Mouse (Mus musculus) intestine, embryonic 15.5 days (tissue): ENCODE results near the gene Pcsk5. TPM values are rescaled to one million over a fixed set of nuclear protein-coding genes. Genes with fewer than 3 reads are reported as not detected.

Experiments used
- ATAC-seq: fragments of 200-750 bp; cut with Nextera tagmentation; 2 replicates; pipeline ENCODE4 v1.8.0; 2017; ENCODE audit warnings: moderate TSS enrichment, moderate library complexity
- H3K27ac ChIP-seq: fragments of 300-500 bp; sonication (generic); 2 replicates; pipeline ENCODE4 v1.5.1; 2015; ENCODE audit warnings: mild to moderate bottlenecking, inconsistent platforms
- H3K27me3 ChIP-seq: fragments of 300-500 bp; sonication (generic); replicated peaks from 2 replicates; pipeline ENCODE4 v1.6.1; 2015; ENCODE audit warnings: inconsistent platforms
- H3K36me3 ChIP-seq: fragments of 300-500 bp; sonication (generic); 2 replicates; pipeline ENCODE4 v1.6.1; 2015; ENCODE audit warnings: inconsistent platforms
- H3K4me1 ChIP-seq: fragments of 300-500 bp; sonication (generic); replicated peaks from 2 replicates; pipeline ENCODE4 v1.6.1; 2015; ENCODE audit warnings: inconsistent platforms
- H3K4me2 ChIP-seq: fragments of 300-500 bp; sonication (generic); replicated peaks from 2 replicates; pipeline ENCODE4 v1.6.1; 2015; ENCODE audit warnings: mild to moderate bottlenecking, inconsistent platforms
- H3K4me3 ChIP-seq: fragments of 300-500 bp; sonication (generic); replicated peaks from 2 replicates; pipeline ENCODE4 v1.5.1; 2015; ENCODE audit warnings: inconsistent platforms
- H3K9ac ChIP-seq: fragments of 300-500 bp; sonication (generic); 2 replicates; pipeline ENCODE4 v1.6.1; 2015; ENCODE audit warnings: inconsistent platforms
- H3K9me3 ChIP-seq: fragments of 300-500 bp; sonication (generic); 2 replicates; pipeline ENCODE4 v1.6.1; 2016; ENCODE audit warnings: inconsistent platforms
- WGBS: fragments of 180-500 bp; shearing (Covaris S2); methylation state at CpG from one replicate; pipeline ENCODE4 v1.1.7; 2015; 5-methylcytosine and 5-hydroxymethylcytosine counted together
- polyA plus RNA-seq: library from polyadenylated mRNA; unstranded; fragments of >200 nt; fragmentation: Nextera tagmentation; extraction: Ambion mirVana; gene quantifications from 2 replicates; pipeline ENCODE4 v1.2.1, GENCODE M21; 2015

The Pcsk5 gene
- polyA plus RNA-seq, 1 experiment from 2014 or later = 29.8 TPM

GRCm38 (mm10) chr19:17428561-17428914 is 408.9 kb downstream of the Pcsk5 start:
- H3K27ac ChIP-seq = no peak overlapping the region
- H3K36me3 ChIP-seq = peaks cover 2% of the 10 kb centered on the region; the same call in 1 of the 2 replicates
- 75% methylated on average over 2 of the region's 2 CpGs for WGBS
- H3K4me2 ChIP-seq = no peak overlapping the region
- 0 out of 2 replicates have a peak, but pooled peaks cover 5% of the 10 kb centered on the region for H3K4me1 ChIP-seq
- no peaks in the 10 kb centered on the region for H3K27me3 ChIP-seq
- no peak overlapping the region for H3K4me3 ChIP-seq
- ATAC-seq = 0 out of 2 replicates have a peak, but pooled peaks have one; percentile 13
- H3K9me3 ChIP-seq = no peaks in the 10 kb centered on the region
- no peak overlapping the region for H3K9ac ChIP-seq

DNA sequence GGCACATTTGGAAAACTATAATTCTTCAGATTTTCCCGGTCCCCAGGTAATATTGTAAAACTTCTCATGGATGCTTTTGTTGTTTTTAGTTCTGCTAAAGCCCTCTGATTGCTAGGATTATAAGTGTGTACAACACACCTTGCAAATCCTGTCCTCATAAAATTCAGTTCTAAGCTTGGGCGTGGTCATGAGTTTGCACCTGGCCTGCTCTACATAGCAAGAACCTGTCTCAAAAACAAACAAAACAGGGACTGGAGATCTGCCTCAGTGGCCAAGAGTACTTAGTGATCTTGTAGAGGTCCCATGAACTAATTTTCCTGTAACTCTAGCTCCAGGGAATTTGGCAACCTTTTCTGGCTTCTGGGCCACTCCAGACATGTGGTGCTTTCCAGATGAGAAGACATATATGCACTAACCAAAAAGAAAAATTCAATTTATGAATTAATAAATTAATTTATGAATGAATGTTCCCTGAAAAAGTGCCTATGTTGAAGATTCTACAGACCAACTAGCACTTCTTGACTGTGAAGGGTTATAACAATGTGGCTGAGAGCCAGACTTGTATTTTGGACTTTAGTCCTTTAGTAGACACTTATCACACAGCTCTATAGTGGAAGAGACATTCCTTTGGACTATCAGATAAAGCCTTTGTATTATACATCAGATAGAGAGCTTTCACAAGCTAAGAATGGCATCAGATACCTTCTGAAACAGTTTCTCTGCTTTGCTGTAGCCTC is 409.4 kb downstream of the Pcsk5 start:
- ATAC-seq = peak; percentile 88
- Histone ChIP-seq H3K9ac (no peak overlapping the region), H3K4me3 (no peak overlapping the region), H3K27ac (no peak overlapping the region), H3K36me3 (no peaks in the 10 kb centered on the region), H3K4me1 (0 out of 2 replicates have a peak, but pooled peaks cover 5% of the 10 kb centered on the region), H3K27me3 (no peaks in the 10 kb centered on the region), H3K4me2 (no peak overlapping the region), H3K9me3 (no peaks in the 10 kb centered on the region)
- 81% methylated on average over 2 of the region's 2 CpGs for WGBS

- 52% methylated on average over 3 of the region's 3 CpGs for WGBS
- Histone ChIP-seq H3K9me3 (no peaks in the 10 kb centered on the region), H3K36me3 (no peaks in the 10 kb centered on the region), H3K4me3 (no peak overlapping the region), H3K4me1 (0 out of 2 replicates have a peak, but pooled peaks cover 5% of the 10 kb centered on the region), H3K27me3 (no peaks in the 10 kb centered on the region), H3K9ac (no peak overlapping the region), H3K4me2 (no peak overlapping the region), H3K27ac (no peak overlapping the region)
- ATAC-seq = no peak
Observed at GRCm38 (mm10) chr19:17423306-17423705, 414.1 kb downstream of the Pcsk5 start.

- H3K4me1 ChIP-seq = no peaks in the 10 kb centered on the region
- H3K4me3 ChIP-seq = no peak overlapping the region
- 67% methylated on average over 1 of the region's 1 CpGs for WGBS
- ATAC-seq = no peak
- no peaks in the 10 kb centered on the region for H3K9me3 ChIP-seq
- no peaks in the 10 kb centered on the region for H3K27me3 ChIP-seq
- no peaks in the 10 kb centered on the region for H3K36me3 ChIP-seq
- H3K9ac ChIP-seq = no peak overlapping the region
- H3K27ac ChIP-seq = no peak overlapping the region
- no peak overlapping the region for H3K4me2 ChIP-seq
Observed at GRCm38 (mm10) chr19:17417855-17418254, 419.6 kb downstream of the Pcsk5 start.

GRCm38 (mm10) chr19:17412915-17413459 is 424.4 kb downstream of the Pcsk5 start:
- Histone ChIP-seq H3K4me2 (no peak overlapping the region), H3K27me3 (no peaks in the 10 kb centered on the region), H3K27ac (no peak overlapping the region), H3K36me3 (no peaks in the 10 kb centered on the region), H3K4me3 (no peak overlapping the region), H3K9ac (no peak overlapping the region), H3K4me1 (no peaks in the 10 kb centered on the region), H3K9me3 (no peaks in the 10 kb centered on the region)
- no peak for ATAC-seq
- 48% methylated on average over 4 of the region's 4 CpGs for WGBS

DNA sequence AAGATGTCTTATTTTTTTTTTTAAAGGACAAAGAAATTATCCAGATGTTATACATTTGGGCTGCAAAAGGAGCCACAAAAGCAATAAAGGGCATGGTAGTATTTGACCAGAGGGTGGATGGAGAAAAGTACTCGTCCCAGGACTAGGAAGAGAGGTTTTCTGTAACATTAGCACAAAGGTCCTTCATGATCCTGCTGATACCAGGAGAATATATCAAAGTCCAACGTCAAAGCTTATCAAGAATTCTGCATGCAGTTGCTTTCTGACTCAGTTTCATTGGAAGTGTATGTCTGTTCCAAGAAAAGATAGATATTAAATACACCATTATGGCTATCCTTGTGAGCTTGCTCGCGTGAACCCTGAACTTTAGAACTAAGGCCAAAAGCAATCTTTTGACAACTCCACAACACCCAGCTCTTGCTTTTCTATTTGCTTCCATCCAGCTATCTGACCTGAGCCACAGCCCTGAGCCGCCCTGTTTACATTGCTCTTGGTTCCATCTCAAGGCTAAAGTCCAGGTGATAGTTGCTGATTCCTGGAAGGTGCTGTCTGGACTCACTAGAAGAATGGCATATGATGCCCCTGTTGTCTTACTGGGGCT is 426.9 kb downstream of the Pcsk5 start:
- 0 out of 2 replicates have a peak overlapping the region, but pooled peaks have one; percentile 3 for H3K4me2 ChIP-seq
- no peaks in the 10 kb centered on the region for H3K9me3 ChIP-seq
- H3K27me3 ChIP-seq = no peaks in the 10 kb centered on the region
- H3K4me3 ChIP-seq = no peak overlapping the region
- no peak overlapping the region for H3K9ac ChIP-seq
- H3K27ac ChIP-seq = peak overlapping the region; percentile 66; the same call in 1 of the 2 replicates
- no peaks in the 10 kb centered on the region for H3K36me3 ChIP-seq
- no peaks in the 10 kb centered on the region for H3K4me1 ChIP-seq
- 54% methylated on average over 5 of the region's 5 CpGs for WGBS
- ATAC-seq = peak; percentile 95

DNA sequence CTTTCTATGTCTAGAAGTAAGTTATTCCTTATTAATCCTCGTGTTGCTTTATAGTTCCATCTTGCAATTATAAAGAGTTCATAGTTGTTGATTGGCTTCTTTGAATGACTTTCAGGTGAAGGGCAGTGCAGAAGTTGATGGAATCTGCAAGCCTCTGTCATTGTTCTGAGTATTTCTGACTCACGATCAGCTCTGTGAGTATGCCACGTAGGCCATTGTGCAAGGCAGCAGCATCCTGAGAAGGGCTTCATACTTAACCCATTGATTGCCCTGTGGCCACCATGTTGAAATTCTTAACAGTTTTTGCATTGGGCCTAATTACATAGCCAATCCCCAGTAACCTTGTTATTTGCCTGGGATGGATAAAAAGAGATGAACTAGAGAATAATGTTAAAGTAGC is 428.1 kb downstream of the Pcsk5 start:
- H3K4me2 ChIP-seq = no peak overlapping the region
- H3K36me3 ChIP-seq = no peaks in the 10 kb centered on the region
- no peak overlapping the region for H3K9ac ChIP-seq
- H3K27me3 ChIP-seq = no peaks in the 10 kb centered on the region
- H3K4me3 ChIP-seq = no peak overlapping the region
- H3K4me1 ChIP-seq = no peaks in the 10 kb centered on the region
- H3K9me3 ChIP-seq = no peaks in the 10 kb centered on the region
- no peak overlapping the region for H3K27ac ChIP-seq
- ATAC-seq = no peak
- 58% methylated on average over 3 of the region's 3 CpGs for WGBS

- H3K4me2 ChIP-seq = no peak overlapping the region
- no peaks in the 10 kb centered on the region for H3K36me3 ChIP-seq
- H3K27me3 ChIP-seq = no peaks in the 10 kb centered on the region
- H3K4me3 ChIP-seq = no peak overlapping the region
- ATAC-seq = no peak
- H3K27ac ChIP-seq = no peak overlapping the region
- H3K9ac ChIP-seq = no peak overlapping the region
- no peaks in the 10 kb centered on the region for H3K9me3 ChIP-seq
- no peaks in the 10 kb centered on the region for H3K4me1 ChIP-seq
Observed at GRCm38 (mm10) chr19:17408591-17408990, 428.8 kb downstream of the Pcsk5 start.

DNA sequence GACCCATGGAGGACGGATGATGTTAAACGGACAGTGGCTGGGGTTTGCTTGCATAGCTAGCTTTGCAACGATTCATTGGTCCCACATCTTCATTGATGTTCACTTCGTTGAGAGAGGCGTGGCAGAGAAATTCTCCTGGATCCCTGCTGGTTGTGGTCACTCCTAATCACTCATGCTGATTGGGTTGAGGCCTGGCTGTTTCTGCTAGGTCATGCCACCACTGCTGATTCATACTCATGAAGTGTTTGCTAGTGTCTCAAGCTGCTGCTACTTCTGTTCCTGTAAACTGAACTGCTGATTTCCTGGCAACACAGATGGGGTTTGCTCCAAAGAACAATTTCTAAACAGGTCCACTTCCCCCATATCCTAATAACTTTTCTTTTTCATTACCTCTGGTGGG is 430.6 kb downstream of the Pcsk5 start:
- ATAC-seq = no peak
- no peaks in the 10 kb centered on the region for H3K27me3 ChIP-seq
- H3K4me2 ChIP-seq = no peak overlapping the region
- H3K9me3 ChIP-seq = no peaks in the 10 kb centered on the region
- WGBS = 90% methylated on average over 5 of the region's 5 CpGs
- no peak overlapping the region for H3K4me3 ChIP-seq
- no peak overlapping the region for H3K27ac ChIP-seq
- no peak overlapping the region for H3K9ac ChIP-seq
- H3K4me1 ChIP-seq = no peaks in the 10 kb centered on the region
- no peaks in the 10 kb centered on the region for H3K36me3 ChIP-seq

GRCm38 (mm10) chr19:17403175-17403574 is 434.3 kb downstream of the Pcsk5 start:
- H3K36me3 ChIP-seq = 0 out of 2 replicates have a peak, but pooled peaks cover 7% of the 10 kb centered on the region
- H3K4me1 ChIP-seq = no peaks in the 10 kb centered on the region
- no peaks in the 10 kb centered on the region for H3K27me3 ChIP-seq
- H3K4me3 ChIP-seq = no peak overlapping the region
- WGBS = 93% methylated on average over 4 of the region's 4 CpGs
- no peak overlapping the region for H3K27ac ChIP-seq
- H3K4me2 ChIP-seq = no peak overlapping the region
- no peak overlapping the region for H3K9ac ChIP-seq
- ATAC-seq = 0 out of 2 replicates have a peak, but pooled peaks have one; percentile 31
- H3K9me3 ChIP-seq = no peaks in the 10 kb centered on the region

GRCm38 (mm10) chr19:17400571-17400970 is 436.9 kb downstream of the Pcsk5 start:
- Histone ChIP-seq H3K4me3 (no peak overlapping the region), H3K27ac (no peak overlapping the region), H3K4me2 (no peak overlapping the region), H3K36me3 (0 out of 2 replicates have a peak, but pooled peaks cover 7% of the 10 kb centered on the region), H3K27me3 (no peaks in the 10 kb centered on the region), H3K9me3 (no peaks in the 10 kb centered on the region), H3K4me1 (no peaks in the 10 kb centered on the region), H3K9ac (no peak overlapping the region)
- no peak for ATAC-seq
- 78% methylated on average over 4 of the region's 4 CpGs for WGBS

DNA sequence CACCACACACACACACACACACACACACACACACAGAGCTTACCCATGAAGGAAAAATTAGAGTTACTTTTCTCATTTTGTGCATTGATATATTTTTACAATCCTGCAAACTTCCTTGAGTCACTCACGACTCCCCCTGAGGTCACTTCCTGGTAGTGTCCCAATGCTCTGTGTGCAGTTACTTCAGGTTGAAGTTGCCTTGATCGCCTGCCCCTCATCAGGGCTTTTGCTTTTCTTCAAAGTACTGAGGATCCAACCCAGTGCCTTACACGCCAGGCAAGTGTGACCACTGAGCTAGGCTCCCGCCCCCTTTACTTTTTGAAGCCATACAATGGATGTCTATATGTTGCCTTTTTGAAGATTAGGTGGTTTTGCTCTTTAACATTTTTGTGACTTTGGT is 437.5 kb downstream of the Pcsk5 start:
- WGBS = 88% methylated on average over 4 of the region's 4 CpGs
- ATAC-seq = no peak
- no peak overlapping the region for H3K4me2 ChIP-seq
- no peak overlapping the region for H3K4me3 ChIP-seq
- 0 out of 2 replicates have a peak, but pooled peaks cover 2% of the 10 kb centered on the region for H3K4me1 ChIP-seq
- H3K36me3 ChIP-seq = 0 out of 2 replicates have a peak, but pooled peaks cover 7% of the 10 kb centered on the region
- no peak overlapping the region for H3K27ac ChIP-seq
- H3K27me3 ChIP-seq = no peaks in the 10 kb centered on the region
- no peak overlapping the region for H3K9ac ChIP-seq
- no peaks in the 10 kb centered on the region for H3K9me3 ChIP-seq
